Mouse (Mus musculus) liver, postnatal 0 days (tissue): ENCODE data around the gene Clic6.

Experiments used
- CTCF ChIP-seq: sonication (generic); IDR thresholded peaks from 2 replicates; pipeline ENCODE4 v1.5.1; 2016; ENCODE audit warnings: antibody characterized with exemption, low read depth
- EP300 ChIP-seq: IDR thresholded peaks from 2 replicates; pipeline ENCODE4 v1.6.1; 2016; ENCODE audit warnings: antibody characterized with exemption, low read depth, mild to moderate bottlenecking

DNA sequence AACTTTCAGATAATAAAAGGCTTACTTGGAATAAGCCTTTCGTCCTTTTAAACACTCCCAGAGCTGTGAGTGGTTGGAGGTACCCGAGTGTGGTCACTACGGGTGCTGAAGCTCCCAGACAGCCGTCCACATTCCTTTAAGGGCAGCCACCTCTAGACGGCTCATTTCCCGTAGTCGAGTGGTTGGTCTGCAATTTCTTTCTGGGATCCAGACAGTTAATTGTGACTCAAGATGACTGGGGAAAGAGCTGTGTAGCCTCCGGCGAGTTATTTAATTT, 66.5 kb downstream of the Clic6 start:
- TF ChIP-seq CTCF (no peak), EP300 (no peak)
